Mouse (Mus musculus) heart, adult 2 months (tissue): ENCODE measurements around the gene Rhbdf2.

ENCODE experiments used
- CTCF ChIP-seq: fragments of 200-600 bp; IDR thresholded peaks from 2 replicates; pipeline ENCODE4 v1.8.1; 2022; ENCODE audit warnings: antibody characterized with exemption, mild to moderate bottlenecking, moderate library complexity
- EP300 ChIP-seq: fragments of 200-500 bp; IDR thresholded peaks from 2 replicates; pipeline ENCODE4 v1.6.1; 2011; ENCODE audit warnings: low read depth, low read length, control low read depth; ENCODE audit not compliant: insufficient read depth
- POLR2A ChIP-seq: fragments of 200-500 bp; IDR thresholded peaks from 2 replicates; pipeline ENCODE4 v1.6.1; 2011; ENCODE audit warnings: mild to moderate bottlenecking, low read depth, low read length, control low read depth; ENCODE audit not compliant: insufficient read depth

GRCm38 (mm10) chr11:116586310-116586709 lies 40.5 kb downstream of the Rhbdf2 start, which contains the start of gene Aanat:
- TF ChIP-seq EP300 (no peak), CTCF (no peak), POLR2A (no peak)
